Mouse (Mus musculus) ZHBTc4 (cell line): ENCODE data around the gene Psip1.

Source experiments
- DNase-seq: peaks from one replicate; pipeline ENCODE4 v3.0.0-alpha.2; 2011; ENCODE audit warnings: low read depth, low spot score

The Psip1 gene

GRCm38 (mm10) chr4:83417820-83418186 is 68.5 kb downstream of the Psip1 start:
- no peak for DNase-seq

GRCm38 (mm10) chr4:83417160-83417819 is 69.0 kb downstream of the Psip1 start, which contains the start of gene Snapc3:
TSS of gene Snapc3 (plus strand) at chr4:83417724.
- peak; percentile 98 for DNase-seq

- peak; percentile 79 for DNase-seq
Measured at GRCm38 (mm10) chr4:83414241-83414824, 71.9 kb downstream of the Psip1 start.

- DNase-seq = no peak
Measured at GRCm38 (mm10) chr4:83412060-83412459, 74.2 kb downstream of the Psip1 start.

GRCm38 (mm10) chr4:83409867-83410505 is 76.3 kb downstream of the Psip1 start:
- DNase-seq = no peak

GRCm38 (mm10) chr4:83407688-83408087 is 78.6 kb downstream of the Psip1 start:
- no peak for DNase-seq
